Comparison of ENCODE assay signal across 15 mouse cellular contexts in the genomic region with DNA sequence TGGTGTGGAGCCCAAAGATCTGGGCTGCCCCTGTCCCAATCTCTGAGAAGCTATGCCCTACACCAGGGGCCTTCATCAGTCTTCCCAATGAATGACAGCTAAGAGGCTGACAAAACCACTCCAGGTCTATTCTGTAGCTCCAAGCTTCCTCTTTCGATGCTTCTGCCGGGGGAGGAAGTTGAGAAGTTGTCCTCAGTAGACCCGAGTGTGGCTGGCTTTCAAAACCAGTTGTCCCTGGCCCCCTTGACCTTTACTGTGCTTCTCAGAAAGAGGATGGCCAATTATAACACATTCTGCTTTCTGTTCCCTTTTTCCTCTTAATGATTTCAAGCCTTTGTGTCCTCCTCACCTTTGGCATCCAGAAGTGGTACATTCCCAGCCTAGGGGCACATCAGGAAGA.
DNase-seq lines count a peak whose midpoint lies in the region; ATAC-seq and TF ChIP-seq lines count a peak whose summit lies in the region.
"Had no signal": no experiment of that assay in that cellular context is flagged by ENCODE, and none has a peak within 500 bp of the region (broad histone marks: within the 10 kb centered on the region; RNA-seq: fewer than 3 reads in every experiment).

No protein-coding gene starts in this region.

- TF ChIP-seq CTCF in CH12.LX (conservative IDR thresholded peaks at IDR 0.05 in 1 of 2, IDR thresholded peaks at IDR 0.05 in 1 of 2; ENCODE audit: low read depth in 2 of 2, low read length in 2 of 2) = no peak
- no peak for TF ChIP-seq CTCF in thymus, adult 2 months (IDR thresholded peaks at IDR 0.05; ENCODE audit: borderline replicate concordance, control insufficient read depth, extremely low read depth, insufficient read depth, low read length, poor library complexity)

- no peak for ATAC-seq in forebrain, embryonic 11.5 days (replicated peaks; ENCODE audit: low FRiP score)
- ATAC-seq in midbrain, embryonic 11.5 days (ENCODE audit: low FRiP score) = no peak
- ATAC-seq: inflammation-experienced regulatory T-cells, adult 6 months had no signal

- H3K36me3 ChIP-seq in CH12.LX (replicated peaks in 1 of 2; ENCODE audit: control insufficient read depth in 1 of 2, insufficient read depth in 1 of 2, low read length in 1 of 2) = no peaks in the 10 kb centered on the region
- no peaks in the 10 kb centered on the region for H3K36me3 ChIP-seq in thymus, adult 2 months (ENCODE audit: control insufficient read depth, insufficient read depth, low read length)
- H3K36me3 ChIP-seq in forebrain, embryonic 11.5 days (ENCODE audit: control insufficient read depth, insufficient read depth, low read length) = no peaks in the 10 kb centered on the region
- H3K36me3 ChIP-seq in midbrain, embryonic 11.5 days (ENCODE audit: control insufficient read depth, insufficient read depth, low read length) = no peaks in the 10 kb centered on the region
- H3K36me3 ChIP-seq: embryonic facial prominence, embryonic 12.5 days; forebrain, embryonic 10.5 days; limb, embryonic 12.5 days had no signal

- H3K4me1 ChIP-seq in CH12.LX (ENCODE audit: control insufficient read depth in 1 of 2, insufficient read depth in 2 of 2) = peaks cover 33 to 43% of the 10 kb centered on the region in 2 experiments
- H3K4me1 ChIP-seq in thymus, adult 2 months (replicated peaks; ENCODE audit: control insufficient read depth, insufficient read depth, low read length) = peaks cover 5% of the 10 kb centered on the region; the same call in 1 of the 2 replicates
- peaks cover 24% of the 10 kb centered on the region for H3K4me1 ChIP-seq in forebrain, embryonic 11.5 days (replicated peaks; ENCODE audit: control insufficient read depth, insufficient read depth, low read length)
- H3K4me1 ChIP-seq in midbrain, embryonic 11.5 days (ENCODE audit: control insufficient read depth, insufficient read depth, low read length) = peaks cover 25% of the 10 kb centered on the region

- H3K27me3 ChIP-seq in CH12.LX (replicated peaks) = no peaks in the 10 kb centered on the region
- no peaks in the 10 kb centered on the region for H3K27me3 ChIP-seq in thymus, adult 2 months (ENCODE audit: control insufficient read depth, insufficient read depth, low read length)
- H3K27me3 ChIP-seq in forebrain, embryonic 11.5 days (ENCODE audit: control insufficient read depth, insufficient read depth, low read length) = no peaks in the 10 kb centered on the region; the same call in 1 of the 2 replicates
- H3K27me3 ChIP-seq in midbrain, embryonic 11.5 days (ENCODE audit: control insufficient read depth, insufficient read depth, low read length) = no peaks in the 10 kb centered on the region
- H3K27me3 ChIP-seq: embryonic facial prominence, embryonic 12.5 days; limb, embryonic 12.5 days had no signal

- H3K4me3 ChIP-seq in CH12.LX (replicated peaks in 1 of 3; ENCODE audit: low read depth in 2 of 3, low read length in 2 of 3, poor library complexity in 1 of 3) = no peak overlapping the region
- no peak overlapping the region for H3K4me3 ChIP-seq in thymus, adult 2 months (ENCODE audit: control insufficient read depth, insufficient read depth, low read length)
- H3K4me3 ChIP-seq in forebrain, embryonic 11.5 days (ENCODE audit: low read depth, low read length) = no peak overlapping the region
- H3K4me3 ChIP-seq in midbrain, embryonic 11.5 days (ENCODE audit: low read depth, low read length) = no peak overlapping the region
- H3K4me3 ChIP-seq: embryonic facial prominence, embryonic 12.5 days; forebrain, embryonic 10.5 days; limb, embryonic 12.5 days had no signal

- peak; percentile 55 for DNase-seq in layer of hippocampus, adult 9-11 months
- DNase-seq in layer of hippocampus, adult 18-20 months (ENCODE audit: low spot score in 2 of 2) = no peak
- DNase-seq in 416B (ENCODE audit: low read depth) (peak; percentile 70), CH12.LX (ENCODE audit: extremely low read depth) (peak; percentile 56)
- peak; percentile 31 to 41 for DNase-seq in lung, postnatal 4 days
- no peak for DNase-seq in thymus, adult 2 months
- no peak for DNase-seq in forebrain, embryonic 11.5 days (ENCODE audit: low spot score)
- no peak for DNase-seq in midbrain, embryonic 11.5 days (ENCODE audit: low spot score, missing footprints)
- DNase-seq: cerebellum, adult 9-11 months; heart, postnatal 36 days; thymus, postnatal 36 days had no signal

- peaks cover 10% of the 10 kb centered on the region for H3K9me3 ChIP-seq in CH12.LX (replicated peaks; ENCODE audit: low read length)
- H3K9me3 ChIP-seq in forebrain, embryonic 11.5 days (ENCODE audit: control insufficient read depth, low read length) = no peaks in the 10 kb centered on the region
- no peaks in the 10 kb centered on the region for H3K9me3 ChIP-seq in midbrain, embryonic 11.5 days (ENCODE audit: control insufficient read depth, low read length)
- H3K9me3 ChIP-seq: embryonic facial prominence, embryonic 12.5 days; limb, embryonic 12.5 days had no signal

- TF ChIP-seq POLR2A in CH12.LX (IDR thresholded peaks at IDR 0.05; ENCODE audit: low read depth, low read length) = no peak
- TF ChIP-seq POLR2A in thymus, adult 2 months (IDR thresholded peaks at IDR 0.05; ENCODE audit: control insufficient read depth, extremely low read depth, insufficient read depth, low read length, poor library complexity) = no peak

- peak overlapping the region; percentile 36; the same call in 1 of the 2 replicates for H3K9ac ChIP-seq in CH12.LX (ENCODE audit: insufficient read depth, low read depth)
- no peak overlapping the region for H3K9ac ChIP-seq in forebrain, embryonic 11.5 days (ENCODE audit: low read length)
- H3K9ac ChIP-seq in midbrain, embryonic 11.5 days (ENCODE audit: low read length) = no peak overlapping the region
- H3K9ac ChIP-seq: embryonic facial prominence, embryonic 12.5 days; limb, embryonic 12.5 days had no signal

- peak; percentile 87 for TF ChIP-seq EP300 in CH12.LX (IDR thresholded peaks at IDR 0.05; ENCODE audit: low read length)

- no peak; the same call in 1 of the 2 replicates for TF ChIP-seq RAD21 in CH12.LX (IDR thresholded peaks at IDR 0.05; ENCODE audit: low read depth, low read length)

- peak overlapping the region; percentile 22 for H3K4me2 ChIP-seq in CH12.LX (ENCODE audit: insufficient read depth, low read depth, poor library complexity, severe bottlenecking)
- H3K4me2 ChIP-seq in forebrain, embryonic 11.5 days (ENCODE audit: low read depth, low read length, severe bottlenecking) = no peak overlapping the region
- H3K4me2 ChIP-seq in midbrain, embryonic 11.5 days = no peak overlapping the region
- H3K4me2 ChIP-seq: embryonic facial prominence, embryonic 12.5 days; limb, embryonic 12.5 days had no signal

- H3K27ac ChIP-seq in CH12.LX (ENCODE audit: insufficient read depth, low read depth) = peak overlapping the region; percentile 62
- no peak overlapping the region for H3K27ac ChIP-seq in thymus, adult 2 months (ENCODE audit: control insufficient read depth, insufficient read depth, low read length)
- H3K27ac ChIP-seq in forebrain, embryonic 11.5 days (ENCODE audit: low read depth, low read length) = no peak overlapping the region
- no peak overlapping the region for H3K27ac ChIP-seq in midbrain, embryonic 11.5 days (ENCODE audit: low read depth, low read length)
- H3K27ac ChIP-seq: embryonic facial prominence, embryonic 12.5 days; forebrain, embryonic 10.5 days; limb, embryonic 12.5 days had no signal

- dilution Hi-C loops in CH12.LX (cut with MboI; ENCODE audit: extremely low pct_ligation_motif_present, extremely low pct_unique_long_range_greater_than_20kb, low sequenced_read_pairs) = no loop called here

- H3K79me2 ChIP-seq in CH12.LX (replicated peaks; ENCODE audit: control insufficient read depth, extremely low read depth, insufficient read depth, poor library complexity, severe bottlenecking) = no peaks in the 10 kb centered on the region

- WGBS in thymus, adult 2 months = 9% methylated on average over 3 of the region's 3 CpGs
- 84% methylated on average over 3 of the region's 3 CpGs for WGBS in forebrain, embryonic 11.5 days
- WGBS in midbrain, embryonic 11.5 days = 81% methylated on average over 3 of the region's 3 CpGs

- in situ Hi-C loops in CH12.LX (cut with MboI; ENCODE audit: low pct_ligation_motif_present, low pct_unique_long_range_greater_than_20kb, low sequenced_read_pairs) = no loop called here

TF ChIP-seq in CH12.LX, 34 proteins besides CTCF, POLR2A, EP300 and RAD21:
- TF ChIP-seq JUND (conservative IDR thresholded peaks at IDR 0.05; ENCODE audit: low read depth, low read length) (no peak), MEF2A (IDR thresholded peaks at IDR 0.05; ENCODE audit: borderline replicate concordance, low read depth, low read length) (peak; percentile 88), ETS1 (conservative IDR thresholded peaks at IDR 0.05; ENCODE audit: low read depth, low read length) (peak; percentile 47; the same call in 1 of the 2 replicates), E2F4 (IDR thresholded peaks at IDR 0.05; ENCODE audit: insufficient replicate concordance, low read depth, low read length) (no peak), MYC (IDR thresholded peaks at IDR 0.05; ENCODE audit: low read depth, low read length) (0 out of 2 replicates have a peak, but pooled peaks have one; percentile 24), SMC3 (IDR thresholded peaks at IDR 0.05; ENCODE audit: low read depth, low read length) (peak; percentile 13; the same call in 1 of the 2 replicates), MAX (IDR thresholded peaks at IDR 0.05; ENCODE audit: low read length) (0 out of 2 replicates have a peak, but pooled peaks have one; percentile 15), IRF4 (IDR thresholded peaks at IDR 0.05; ENCODE audit: low read depth, low read length) (peak; percentile 90), MAFK (IDR thresholded peaks at IDR 0.05; ENCODE audit: insufficient replicate concordance, low read length) (no peak), ELF1 (IDR thresholded peaks at IDR 0.05; ENCODE audit: low read depth, low read length) (0 out of 2 replicates have a peak, but pooled peaks have one; percentile 50), MAZ (IDR thresholded peaks at IDR 0.05; ENCODE audit: low read depth, low read length) (peak; percentile 53; the same call in 1 of the 2 replicates), NRF1 (IDR thresholded peaks at IDR 0.05; ENCODE audit: low read depth, low read length) (0 out of 2 replicates have a peak, but pooled peaks have one; percentile 19), TCF12 (IDR thresholded peaks at IDR 0.05; ENCODE audit: low read depth, low read length) (peak; percentile 69), ZNF384 (IDR thresholded peaks at IDR 0.05; ENCODE audit: low read depth, low read length) (no peak), CHD2 (IDR thresholded peaks at IDR 0.05; ENCODE audit: low read length) (no peak; the same call in 1 of the 2 replicates), RCOR1 (conservative IDR thresholded peaks at IDR 0.05; ENCODE audit: low read depth, low read length) (0 out of 2 replicates have a peak, but pooled peaks have one; percentile 39), SIN3A (IDR thresholded peaks at IDR 0.05; ENCODE audit: low read length) (0 out of 2 replicates have a peak, but pooled peaks have one; percentile 35), BHLHE40 (IDR thresholded peaks at IDR 0.05; ENCODE audit: low read depth, low read length) (peak; percentile 40; the same call in 1 of the 2 replicates), TBP (conservative IDR thresholded peaks at IDR 0.05; ENCODE audit: low read depth, low read length) (no peak)
TF ChIP-seq in CH12.LX: peak in this region for 13.

Comparison
In these comparisons a context has a peak if more than half of its experiments do, and no peak if none do; other contexts are left out.
1. DNase-seq: peak in layer of hippocampus, adult 9-11 months (single experiment), 416B (single experiment), CH12.LX (single experiment) and lung, postnatal 4 days (2 of 2); none in layer of hippocampus, adult 18-20 months (0 of 2), thymus, adult 2 months (single experiment), forebrain, embryonic 11.5 days (single experiment) and midbrain, embryonic 11.5 days (single experiment).